Mouse (Mus musculus): Measurements from ENCODE around the gene 1700011L22Rik. TPM values are rescaled to one million over a fixed set of nuclear protein-coding genes. Genes with fewer than 3 reads are reported as not detected.

Gene 1700011L22Rik
- not detected for polyA plus RNA-seq (2014; fragmentation: Illumina TruSeq; extraction: RNeasy Lipid Tissue Mini Kit (QIAGEN cat#74804); ENCODE audit: low read depth, low replicate concordance)

GRCm38 (mm10) chr8:79248470-79248869 is at the start of gene 1700011L22Rik:
Gene 1700011L22Rik, minus strand, starts transcription at chr8:79248570.

GRCm38 (mm10) chr8:79294610-79295275 is 46.4 kb upstream of the 1700011L22Rik start, which contains the start of gene Mmaa:
Gene Mmaa, minus strand, starts transcription at chr8:79294937.

Other genes with a start within 250 kb of the 1700011L22Rik start
- gene Zfp827, start 220.1 kb downstream of the 1700011L22Rik start, polyA plus RNA-seq (2014; fragmentation: Illumina TruSeq; extraction: RNeasy Lipid Tissue Mini Kit (QIAGEN cat#74804); ENCODE audit: low read depth, low replicate concordance), result 8.1 TPM
- 10.4 TPM for gene Mmaa, start 46.4 kb upstream of the 1700011L22Rik start, polyA plus RNA-seq (2014; fragmentation: Illumina TruSeq; extraction: RNeasy Lipid Tissue Mini Kit (QIAGEN cat#74804); ENCODE audit: low read depth, low replicate concordance)
- gene Smad1, start 150.9 kb upstream of the 1700011L22Rik start, polyA plus RNA-seq (2014; fragmentation: Illumina TruSeq; extraction: RNeasy Lipid Tissue Mini Kit (QIAGEN cat#74804); ENCODE audit: low read depth, low replicate concordance), result 72.6 TPM